Mouse (Mus musculus): ENCODE results near the gene Selenof. TPM values are rescaled to one million over a fixed set of nuclear protein-coding genes. Genes with fewer than 3 reads are reported as not detected.

The Selenof gene
- total RNA-seq, 1 experiment from 2014 or later = 587 TPM

Other genes starting within 250 kb of the Selenof start
- gene Hs2st1, start 123 bp upstream of the Selenof start, total RNA-seq (2017) = 15.8 and 16.8 TPM in 2 replicates
- gene Sh3glb1, start 150.0 kb downstream of the Selenof start, total RNA-seq (2017) = 52.1 and 63.4 TPM in 2 replicates
- gene Clca3a1, start 190.7 kb downstream of the Selenof start, total RNA-seq (2017) = 1.4 and 4.8 TPM in 2 replicates
- gene Clca3a2, start 249.2 kb downstream of the Selenof start, total RNA-seq (2017) = not detected in 2 replicates